In genomic region chr9:54336532-54337144, GRCm38 (mm10) we compare ENCODE assay signal across 10 mouse cellular contexts. TPM values are rescaled to one million over a fixed set of nuclear protein-coding genes. Genes with fewer than 3 reads are reported as not detected.
DNase-seq lines count a peak whose midpoint lies in the region; ATAC-seq lines count a peak whose summit lies in the region.
"Had no signal": no experiment of that assay in that cellular context is flagged by ENCODE, and none has a peak within 500 bp of the region (broad histone marks: within the 10 kb centered on the region; RNA-seq: fewer than 3 reads in every experiment).

No protein-coding gene starts in this region.

- no peak for ATAC-seq in liver, embryonic 12.5 days
- ATAC-seq in hindbrain, embryonic 15.5 days (ENCODE audit: low FRiP score, low read depth), result peak; percentile 45; the same call in 1 of the 2 replicates
- ATAC-seq in erythroid progenitor cell, adult 5-6 weeks (replicated peaks; ENCODE audit: low FRiP score, poor library complexity, severe bottlenecking), result no peak

- H3K27ac ChIP-seq in liver, embryonic 12.5 days, result no peak overlapping the region
- H3K27ac ChIP-seq in embryonic facial prominence, embryonic 10.5 days (replicated peaks), result peak overlapping the region; percentile 40; the same call in 1 of the 2 replicates
- H3K27ac ChIP-seq in hindbrain, embryonic 15.5 days (replicated peaks), result no peak overlapping the region
- H3K27ac ChIP-seq: embryonic facial prominence, embryonic 15.5 days had no signal

- no peaks in the 10 kb centered on the region for H3K4me1 ChIP-seq in liver, embryonic 12.5 days
- H3K4me1 ChIP-seq in embryonic facial prominence, embryonic 10.5 days, result no peaks in the 10 kb centered on the region
- no peaks in the 10 kb centered on the region for H3K4me1 ChIP-seq in hindbrain, embryonic 15.5 days (replicated peaks)
- H3K4me1 ChIP-seq: embryonic facial prominence, embryonic 15.5 days had no signal

- H3K27me3 ChIP-seq in liver, embryonic 12.5 days (replicated peaks), result no peaks in the 10 kb centered on the region
- H3K27me3 ChIP-seq in embryonic facial prominence, embryonic 10.5 days (replicated peaks; ENCODE audit: low read depth, poor library complexity, severe bottlenecking), result no peaks in the 10 kb centered on the region
- no peaks in the 10 kb centered on the region for H3K27me3 ChIP-seq in hindbrain, embryonic 15.5 days
- H3K27me3 ChIP-seq: embryonic facial prominence, embryonic 15.5 days had no signal

- H3K4me2 ChIP-seq in liver, embryonic 12.5 days, result no peak overlapping the region
- H3K4me2 ChIP-seq in hindbrain, embryonic 15.5 days, result no peak overlapping the region
- H3K4me2 ChIP-seq: embryonic facial prominence, embryonic 15.5 days had no signal

- H3K9ac ChIP-seq in liver, embryonic 12.5 days, result no peak overlapping the region
- H3K9ac ChIP-seq in hindbrain, embryonic 15.5 days, result no peak overlapping the region
- H3K9ac ChIP-seq: embryonic facial prominence, embryonic 15.5 days had no signal

- no peaks in the 10 kb centered on the region for H3K9me3 ChIP-seq in liver, embryonic 12.5 days (replicated peaks)
- H3K9me3 ChIP-seq in embryonic facial prominence, embryonic 10.5 days, result no peaks in the 10 kb centered on the region
- no peaks in the 10 kb centered on the region for H3K9me3 ChIP-seq in hindbrain, embryonic 15.5 days
- H3K9me3 ChIP-seq: embryonic facial prominence, embryonic 15.5 days had no signal

- WGBS in liver, embryonic 12.5 days (ENCODE audit: insufficient replicate concordance), result 49% methylated on average over 6 of the region's 6 CpGs
- 45% methylated on average over 6 of the region's 6 CpGs for WGBS in embryonic facial prominence, embryonic 10.5 days
- 49% methylated on average over 6 of the region's 6 CpGs for WGBS in hindbrain, embryonic 15.5 days

- intact Hi-C loops in left cerebral cortex, postnatal 14 days (cut with DNase I), result loop anchor here (2.0 kb wide), 1 partner anchor 156 kb away; no protein-coding TSS in a partner anchor

- no peaks in the 10 kb centered on the region for H3K36me3 ChIP-seq in liver, embryonic 12.5 days
- no peaks in the 10 kb centered on the region for H3K36me3 ChIP-seq in embryonic facial prominence, embryonic 10.5 days (replicated peaks)
- H3K36me3 ChIP-seq in hindbrain, embryonic 15.5 days, result no peaks in the 10 kb centered on the region
- H3K36me3 ChIP-seq: embryonic facial prominence, embryonic 15.5 days had no signal

- peak; percentile 29 for DNase-seq in liver
- peak; percentile 54 to 66 for DNase-seq in adrenal gland, postnatal 36 days
- DNase-seq in embryonic facial prominence, embryonic 10.5 days (ENCODE audit: low spot score), result peak; percentile 68
- DNase-seq in left cerebral cortex, postnatal 14 days (ENCODE audit: low spot score in 2 of 2), result peak; percentile 87
- DNase-seq in neural tube, embryonic 10.5 days (ENCODE audit: extremely low spot score, low spot score), result peak; percentile 61

- H3K4me3 ChIP-seq in liver, embryonic 12.5 days, result no peak overlapping the region
- no peak overlapping the region for H3K4me3 ChIP-seq in embryonic facial prominence, embryonic 10.5 days
- no peak overlapping the region for H3K4me3 ChIP-seq in hindbrain, embryonic 15.5 days
- H3K4me3 ChIP-seq: embryonic facial prominence, embryonic 15.5 days; myocyte had no signal

RNA-seq across cellular contexts. Expression of gene Gldn, which starts 50.4 kb away (rescaled TPM):
- polyA plus RNA-seq in liver, embryonic 12.5 days (2016; fragmentation: Nextera tagmentation; extraction: Ambion mirVana), result 0.04 TPM in 1 of 2 replicates, not detected in the other
- 1 to 10 TPM; 6.1 to 7.1 TPM for total RNA-seq in adrenal gland, postnatal 36 days (2021)
- 0.28 and 0.34 TPM in 2 replicates for polyA plus RNA-seq in embryonic facial prominence, embryonic 10.5 days (2016; fragmentation: Nextera tagmentation; extraction: Ambion mirVana)
- 0.23 and 0.30 TPM in 2 replicates for polyA plus RNA-seq in hindbrain, embryonic 15.5 days (2015; fragmentation: Nextera tagmentation; extraction: Ambion mirVana)
- under 1 TPM; 0.33 to 0.97 TPM for total RNA-seq in left cerebral cortex, postnatal 14 days (2021)
- not detected in 2 replicates for total RNA-seq in erythroid progenitor cell, adult 5-6 weeks (2015; ENCODE audit: low replicate concordance)
- total RNA-seq in erythroid progenitor cell, adult 5-6 weeks (2017; ENCODE audit: low replicate concordance), result not detected in 2 replicates
- polyA plus RNA-seq: myocyte had no signal

Comparison
In these comparisons a context has a peak if more than half of its experiments do, and no peak if none do; other contexts are left out.
1. DNase-seq: peak in every context shown above with its lines; median percentile 87 in left cerebral cortex, postnatal 14 days; 68 in embryonic facial prominence, embryonic 10.5 days; 61 in neural tube, embryonic 10.5 days; 60 in adrenal gland, postnatal 36 days; 29 in liver.